Mouse (Mus musculus) left cerebral cortex, adult 18-20 months (tissue): ENCODE data around the gene Tnc. TPM values are rescaled to one million over a fixed set of nuclear protein-coding genes. Genes with fewer than 3 reads are reported as not detected.

Experiments
- DNase-seq, 2 experiments: peaks; one replicate each; pipeline ENCODE4 v3.0.0; 2021 to 2022; ENCODE audit warnings: low spot score in 2 of 2, mixed read lengths in 1 of 2
- total RNA-seq, 2 experiments: library from RNA; stranded (reverse); gene quantifications; 2 replicates each; pipeline ENCODE4 v1.2.3; 2021

Gene Tnc
- total RNA-seq, 2 experiments from 2014 or later, result 2.3 to 2.5 TPM

- no peak for DNase-seq
Observed at GRCm38 (mm10) chr4:64029486-64029885, 17.3 kb downstream of the Tnc start.

GRCm38 (mm10) chr4:64025591-64025990 lies 21.2 kb downstream of the Tnc start:
- no peak for DNase-seq

GRCm38 (mm10) chr4:64024041-64024779 lies 22.6 kb downstream of the Tnc start:
- DNase-seq, result no peak

- no peak for DNase-seq
Observed at GRCm38 (mm10) chr4:64020930-64021589, 25.8 kb downstream of the Tnc start.

GRCm38 (mm10) chr4:64020151-64020550 lies 26.7 kb downstream of the Tnc start:
- DNase-seq, result no peak

- no peak for DNase-seq
Observed at GRCm38 (mm10) chr4:64011308-64011707, 35.5 kb downstream of the Tnc start.

GRCm38 (mm10) chr4:64009936-64010335 lies 36.9 kb downstream of the Tnc start:
- DNase-seq, result no peak

GRCm38 (mm10) chr4:64005198-64005597 lies 41.6 kb downstream of the Tnc start:
- no peak for DNase-seq

- DNase-seq, result no peak
Observed at GRCm38 (mm10) chr4:64003677-64004076, 43.1 kb downstream of the Tnc start.

- no peak for DNase-seq
Observed at GRCm38 (mm10) chr4:64002168-64002567, 44.6 kb downstream of the Tnc start.

GRCm38 (mm10) chr4:64000788-64001187 lies 46.0 kb downstream of the Tnc start:
- DNase-seq, result no peak

- no peak for DNase-seq
Observed at GRCm38 (mm10) chr4:64000293-64000692, 46.5 kb downstream of the Tnc start.

- no peak for DNase-seq
Observed at GRCm38 (mm10) chr4:63993462-63994113, 53.2 kb downstream of the Tnc start.

GRCm38 (mm10) chr4:63990216-63990615 lies 56.6 kb downstream of the Tnc start:
- no peak for DNase-seq

GRCm38 (mm10) chr4:63988090-63988489 lies 58.7 kb downstream of the Tnc start:
- DNase-seq, result no peak

- no peak for DNase-seq
Observed at GRCm38 (mm10) chr4:63986576-63986975, 60.2 kb downstream of the Tnc start.

- no peak for DNase-seq
Observed at GRCm38 (mm10) chr4:63983098-63983445, 63.7 kb downstream of the Tnc start.

GRCm38 (mm10) chr4:63982425-63983097 lies 64.3 kb downstream of the Tnc start:
- DNase-seq, result no peak

GRCm38 (mm10) chr4:63980211-63980794 lies 66.5 kb downstream of the Tnc start:
- no peak for DNase-seq

GRCm38 (mm10) chr4:63979635-63980034 lies 67.2 kb downstream of the Tnc start:
- no peak for DNase-seq

- no peak for DNase-seq
Observed at GRCm38 (mm10) chr4:63972536-63972935, 74.3 kb downstream of the Tnc start.
